Mouse (Mus musculus): ENCODE results near the gene Ifna1.

The Ifna1 gene

DNA sequence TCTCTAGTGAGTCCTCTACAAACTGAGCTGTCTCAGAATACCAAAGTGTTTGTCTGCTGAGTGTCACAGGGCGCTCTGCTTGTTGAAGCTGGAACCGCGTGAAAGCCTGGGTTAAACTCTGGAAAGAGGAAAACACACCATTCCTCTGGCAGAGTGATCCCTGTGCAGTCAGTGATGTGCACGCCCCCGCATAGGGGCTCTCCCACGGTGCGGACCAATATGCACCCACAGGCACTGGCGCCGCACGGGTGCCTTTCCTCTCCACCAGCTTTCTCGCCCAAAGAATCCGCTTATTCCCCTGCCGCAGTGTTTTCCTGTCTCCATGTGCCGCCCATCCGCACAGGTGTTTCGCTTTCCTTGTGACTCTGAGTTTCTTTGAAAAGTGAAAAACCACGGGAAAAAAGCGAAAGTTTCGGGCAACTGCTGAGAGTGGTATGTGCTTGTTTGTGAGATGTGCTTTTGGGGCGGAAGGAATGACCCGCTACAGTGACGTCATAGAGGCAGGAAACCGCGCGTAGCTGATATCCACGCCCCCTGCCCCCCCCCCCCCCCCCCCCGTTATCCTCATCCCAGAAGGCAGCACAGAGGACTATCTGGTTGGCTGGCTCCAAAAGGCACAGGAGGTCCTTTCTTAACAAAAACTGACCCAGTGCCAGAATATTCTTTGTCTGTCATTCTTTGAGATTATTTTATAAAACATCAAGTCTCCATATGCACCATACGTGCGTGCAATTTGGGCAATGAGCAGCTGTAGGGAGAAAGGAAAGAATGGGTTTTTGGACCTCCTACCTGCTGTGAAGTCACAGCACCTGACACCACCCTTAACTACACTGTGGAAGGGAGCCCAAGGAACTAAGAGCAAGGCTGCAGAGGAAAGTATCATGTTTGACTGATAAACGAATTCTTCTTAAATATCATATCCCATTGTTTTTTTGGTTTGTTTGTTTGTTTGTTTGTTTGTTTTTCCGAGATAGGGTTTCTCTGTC lies 18.3 kb downstream of the Ifna1 start:
- peak; percentile 59 to 73 for DNase-seq (ENCODE audit: low read depth in 2 of 2, low spot score in 2 of 2)

DNA sequence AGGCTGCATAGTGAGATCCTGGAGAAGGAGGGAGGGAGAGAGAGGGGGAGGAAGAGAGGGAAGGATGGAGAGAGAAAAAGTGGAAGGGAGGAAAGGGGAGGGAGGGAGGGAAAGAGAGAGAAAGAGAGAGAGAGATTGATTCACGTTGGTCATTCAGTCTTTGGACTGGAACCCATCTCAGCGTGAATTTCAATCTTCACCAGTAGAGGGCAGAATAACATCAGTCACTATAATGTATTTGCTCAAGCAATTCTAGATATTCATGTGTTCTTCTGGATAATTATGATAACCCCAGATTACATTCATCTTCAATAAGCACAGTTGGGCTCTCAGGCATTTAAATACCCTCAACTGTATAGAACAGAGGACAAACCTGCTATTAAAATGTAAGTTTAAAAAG lies 22.8 kb downstream of the Ifna1 start:
- DNase-seq (ENCODE audit: low read depth in 2 of 2, low spot score in 2 of 2), result peak; percentile 30 to 43

DNA sequence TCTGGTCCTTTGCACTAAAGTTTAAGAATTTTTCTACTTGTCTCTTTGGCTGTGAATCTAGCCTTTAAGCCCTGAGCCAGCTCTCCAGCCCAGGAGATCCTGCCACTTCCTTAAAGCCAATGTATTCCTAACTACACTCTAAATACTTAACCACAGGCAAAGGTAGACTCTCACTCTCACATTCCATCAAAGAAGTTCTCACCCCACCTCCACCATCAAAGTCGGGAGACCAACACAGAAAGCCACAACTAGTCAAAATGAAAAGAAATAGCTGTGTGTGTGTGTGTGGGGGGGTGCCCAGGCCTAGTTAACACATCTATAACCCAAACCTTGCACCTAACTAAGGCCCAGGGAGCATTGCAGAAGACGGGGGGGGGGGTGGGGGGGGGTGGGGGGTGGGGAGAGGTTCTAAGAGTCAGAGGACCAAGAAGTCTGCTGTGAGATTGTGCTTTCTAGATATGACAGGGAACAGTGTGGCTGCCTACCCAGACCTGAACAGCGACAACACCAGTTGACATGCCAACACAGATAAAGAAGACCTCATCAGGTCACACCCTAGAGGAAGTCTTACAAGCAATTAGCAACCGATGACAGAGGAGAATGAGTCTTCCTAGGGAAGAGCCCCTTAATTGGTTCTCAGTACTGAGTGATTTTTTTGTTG lies 25.7 kb downstream of the Ifna1 start:
- DNase-seq (ENCODE audit: low read depth in 2 of 2, low spot score in 2 of 2), result no peak

DNA sequence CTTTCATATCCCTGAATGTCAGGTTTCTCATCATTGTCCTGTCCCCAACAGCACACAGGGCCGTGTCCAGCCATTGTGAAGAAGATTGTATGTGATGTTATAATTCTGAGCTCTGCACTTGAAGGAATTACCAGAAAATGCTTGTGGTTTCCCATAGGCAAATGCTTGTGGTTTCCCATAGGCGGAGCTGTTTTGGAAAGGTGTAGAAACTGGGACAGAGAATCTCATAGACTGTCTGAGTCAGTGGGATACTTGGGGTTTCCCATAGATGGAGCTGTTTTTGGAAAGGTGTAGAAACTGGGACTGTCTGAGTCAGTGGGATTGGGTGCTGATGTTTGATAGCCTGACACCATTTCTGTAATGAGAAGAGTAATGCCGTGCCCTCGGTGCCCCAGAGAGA lies 26.6 kb downstream of the Ifna1 start:
- no peak for DNase-seq (ENCODE audit: low read depth in 2 of 2, low spot score in 2 of 2)

DNA sequence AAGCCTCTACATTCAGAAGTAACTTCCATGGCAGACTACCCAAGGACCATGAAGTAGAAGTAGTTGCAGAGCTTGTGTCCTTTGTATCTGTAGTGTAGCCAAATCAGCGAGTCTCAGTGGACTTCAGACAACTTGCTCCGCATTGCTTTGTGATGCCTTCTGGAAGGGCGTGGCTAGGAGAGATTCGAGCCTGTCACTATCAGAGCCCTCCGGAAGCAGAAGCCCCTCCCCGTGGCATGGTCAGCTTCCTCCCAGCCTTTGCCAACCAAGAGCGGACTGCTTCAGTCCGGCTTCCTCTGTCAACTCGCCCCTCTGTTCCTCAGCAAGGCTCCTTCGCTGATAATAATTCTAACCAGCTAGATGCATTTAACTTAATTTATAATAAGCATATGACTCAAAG lies 28.4 kb downstream of the Ifna1 start:
- DNase-seq (ENCODE audit: low read depth in 2 of 2, low spot score in 2 of 2), result no peak

DNA sequence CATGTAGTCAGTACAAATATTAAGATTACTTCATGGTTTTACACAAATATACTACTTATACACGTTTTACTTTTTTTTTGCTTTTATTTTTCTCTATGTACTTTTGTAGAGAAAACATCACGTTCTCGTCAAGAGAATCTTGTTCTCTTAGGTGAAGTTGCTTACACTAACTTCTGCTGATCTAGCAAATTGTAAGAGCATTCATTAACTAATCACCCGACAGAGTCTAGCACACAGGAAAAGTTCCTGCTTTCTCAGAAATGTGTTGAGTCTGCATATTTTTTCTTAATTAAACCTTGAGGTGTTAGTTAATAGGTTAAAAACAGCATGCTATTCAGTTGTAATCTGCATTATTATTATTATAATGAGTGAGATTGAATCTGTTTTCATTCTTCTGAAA lies 28.9 kb downstream of the Ifna1 start:
- no peak for DNase-seq (ENCODE audit: low read depth in 2 of 2, low spot score in 2 of 2)

DNA sequence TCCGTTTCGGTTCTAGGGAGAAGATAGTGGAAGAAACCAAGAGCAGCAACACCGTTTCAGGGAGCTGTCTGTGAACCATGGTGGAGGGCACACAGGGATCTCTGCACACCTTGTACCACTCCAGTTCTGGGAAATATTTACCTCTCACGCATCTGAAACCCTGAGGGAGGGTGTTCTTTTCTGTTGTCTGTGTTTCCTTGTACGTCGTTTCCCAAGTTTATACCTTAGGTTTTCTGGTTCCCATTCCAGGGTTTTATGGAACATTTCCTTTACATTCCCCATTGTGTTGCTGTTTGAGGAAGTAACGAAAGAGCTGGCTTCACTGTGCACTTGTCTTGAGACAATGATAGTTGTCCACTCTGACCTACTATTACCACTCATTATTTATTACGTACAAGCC lies 30.2 kb downstream of the Ifna1 start, which contains the start of gene Ifne:
TSS of gene Ifne (minus strand) at position 101 of the 400 bp plus-strand sequence.
- DNase-seq (ENCODE audit: low read depth in 2 of 2, low spot score in 2 of 2), result no peak

DNA sequence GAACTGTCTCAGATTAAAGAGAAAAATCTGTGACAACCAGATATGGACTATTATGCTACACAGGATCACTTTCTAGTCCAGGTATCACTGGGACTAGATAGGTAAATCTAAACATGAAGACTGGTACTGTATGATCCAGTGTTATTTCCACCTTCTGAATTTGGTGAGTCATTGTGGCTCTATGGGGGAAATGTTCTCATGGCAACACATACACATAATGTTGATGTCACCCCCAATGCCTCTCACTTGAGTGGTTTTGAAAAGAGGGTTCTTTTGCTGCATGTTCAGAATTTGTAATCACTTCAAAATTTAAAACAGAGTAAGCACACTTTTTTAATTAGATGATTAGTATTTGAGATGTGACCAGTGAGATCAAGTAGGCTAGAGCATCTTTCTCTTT lies 38.3 kb downstream of the Ifna1 start:
- no peak for DNase-seq (ENCODE audit: low read depth in 2 of 2, low spot score in 2 of 2)

DNA sequence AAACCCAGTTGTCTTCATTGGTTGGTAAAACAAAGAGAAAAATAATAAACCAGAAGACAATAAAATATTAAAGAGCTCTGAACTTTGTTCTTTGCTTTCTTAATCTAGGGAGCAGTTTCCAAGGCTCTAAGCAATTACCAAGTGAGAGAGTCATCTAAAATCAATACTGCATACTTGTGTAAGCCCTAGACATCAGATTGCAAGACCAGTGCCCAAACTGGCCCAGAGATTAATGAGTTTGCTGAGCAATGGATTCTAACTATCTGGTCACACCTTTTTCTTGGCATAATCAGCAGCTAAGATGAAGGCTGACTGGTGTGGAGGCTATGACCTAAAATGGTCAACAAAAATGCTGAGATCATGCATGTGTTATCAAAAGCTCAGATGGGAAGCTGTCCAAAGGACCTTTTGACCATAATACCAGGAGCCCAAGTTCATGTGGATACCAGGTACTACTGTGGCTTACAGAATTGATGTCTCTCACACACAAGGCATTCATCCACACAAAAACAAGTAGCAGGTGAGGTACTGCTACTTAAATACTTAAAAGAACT lies 43.4 kb downstream of the Ifna1 start:
- DNase-seq (ENCODE audit: low read depth in 2 of 2, low spot score in 2 of 2), result no peak
